Mouse (Mus musculus) limb, embryonic 13.5 days (tissue): ENCODE data around the gene Atp1a2. TPM values are rescaled to one million over a fixed set of nuclear protein-coding genes. Genes with fewer than 3 reads are reported as not detected.

ENCODE experiments used
- ATAC-seq: fragments of 200-750 bp; cut with Nextera tagmentation; 2 replicates; pipeline ENCODE4 v1.8.0; 2017; ENCODE audit warnings: low read depth, moderate number of reproducible peaks, moderate TSS enrichment; ENCODE audit not compliant: low FRiP score
- H3K27ac ChIP-seq: fragments of 300-500 bp; sonication (generic); 2 replicates; pipeline ENCODE4 v1.5.1; 2015; ENCODE audit warnings: inconsistent platforms, mild to moderate bottlenecking, moderate library complexity
- H3K27me3 ChIP-seq: fragments of 300-500 bp; sonication (generic); 2 replicates; pipeline ENCODE4 v1.6.1; 2015; ENCODE audit warnings: mild to moderate bottlenecking, inconsistent platforms
- H3K36me3 ChIP-seq: fragments of 300-500 bp; sonication (generic); 2 replicates; pipeline ENCODE4 v1.6.1; 2015; ENCODE audit warnings: inconsistent platforms, mild to moderate bottlenecking, moderate library complexity
- H3K4me1 ChIP-seq: fragments of 300-500 bp; sonication (generic); 2 replicates; pipeline ENCODE4 v1.6.1; 2015; ENCODE audit warnings: inconsistent platforms
- H3K4me2 ChIP-seq: fragments of 300-500 bp; sonication (generic); replicated peaks from 2 replicates; pipeline ENCODE4 v1.6.1; 2015; ENCODE audit warnings: inconsistent platforms, mild to moderate bottlenecking, moderate library complexity
- H3K4me3 ChIP-seq: fragments of 300-500 bp; sonication (generic); 2 replicates; pipeline ENCODE4 v1.5.1; 2015; ENCODE audit warnings: moderate library complexity, mild to moderate bottlenecking, inconsistent platforms
- H3K9ac ChIP-seq: fragments of 300-500 bp; sonication (generic); 2 replicates; pipeline ENCODE4 v1.6.1; 2015; ENCODE audit warnings: mild to moderate bottlenecking, inconsistent platforms
- H3K9me3 ChIP-seq: fragments of 300-500 bp; sonication (generic); 2 replicates; pipeline ENCODE4 v1.6.1; 2016; ENCODE audit warnings: inconsistent platforms
- WGBS: fragments of 180-500 bp; shearing (Covaris S2); methylation state at CpG from one replicate; pipeline ENCODE4 v1.1.7; 2015; 5-methylcytosine and 5-hydroxymethylcytosine counted together
- polyA plus RNA-seq: library from polyadenylated mRNA; unstranded; fragments of >200 nt; fragmentation: Nextera tagmentation; extraction: Ambion mirVana; gene quantifications from 2 replicates; pipeline ENCODE4 v1.2.1, GENCODE M21; 2015

Gene Atp1a2
- polyA plus RNA-seq, 1 experiment from 2014 or later, result 5.6 TPM

GRCm38 (mm10) chr1:172311248-172311906 is 13.5 kb upstream of the Atp1a2 start:
- 0 out of 2 replicates have a peak, but pooled peaks cover 2% of the 10 kb centered on the region for H3K36me3 ChIP-seq
- peak overlapping the region; percentile 63 for H3K4me3 ChIP-seq
- peaks cover 47% of the 10 kb centered on the region for H3K4me1 ChIP-seq
- H3K4me2 ChIP-seq, result peak overlapping the region; percentile 93
- peak overlapping the region; percentile 91 for H3K27ac ChIP-seq
- H3K9ac ChIP-seq, result peak overlapping the region; percentile 68
- no peaks in the 10 kb centered on the region for H3K27me3 ChIP-seq
- peak; percentile 26 for ATAC-seq
- WGBS, result 4% methylated on average over 23 of the region's 23 CpGs
- H3K9me3 ChIP-seq, result no peaks in the 10 kb centered on the region

- H3K9ac ChIP-seq, result peak overlapping the region; percentile 62
- H3K9me3 ChIP-seq, result no peaks in the 10 kb centered on the region
- no peaks in the 10 kb centered on the region for H3K36me3 ChIP-seq
- 2% methylated on average over 14 of the region's 14 CpGs for WGBS
- H3K27ac ChIP-seq, result peak overlapping the region; percentile 89
- ATAC-seq, result peak; percentile 81
- H3K4me1 ChIP-seq, result peaks cover 47% of the 10 kb centered on the region
- peak overlapping the region; percentile 93 for H3K4me2 ChIP-seq
- no peaks in the 10 kb centered on the region for H3K27me3 ChIP-seq
- H3K4me3 ChIP-seq, result peak overlapping the region; percentile 31
These were observed 12.0 kb upstream of the Atp1a2 start for GRCm38 (mm10) chr1:172309699-172310398.

GRCm38 (mm10) chr1:172308409-172308808 is 10.5 kb upstream of the Atp1a2 start:
- Histone ChIP-seq H3K4me1 (peaks cover 44% of the 10 kb centered on the region), H3K4me2 (no peak overlapping the region), H3K36me3 (no peaks in the 10 kb centered on the region), H3K27ac (peak overlapping the region; percentile 79; the same call in 1 of the 2 replicates), H3K4me3 (no peak overlapping the region), H3K9me3 (no peaks in the 10 kb centered on the region), H3K9ac (peak overlapping the region; percentile 19; the same call in 1 of the 2 replicates), H3K27me3 (no peaks in the 10 kb centered on the region)
- WGBS, result no CpG with 5 or more reads among the region's 1 CpGs
- ATAC-seq, result no peak

GRCm38 (mm10) chr1:172307936-172308335 is 10.1 kb upstream of the Atp1a2 start:
- Histone ChIP-seq H3K9me3 (no peaks in the 10 kb centered on the region), H3K4me1 (peaks cover 44% of the 10 kb centered on the region), H3K27me3 (no peaks in the 10 kb centered on the region), H3K27ac (peak overlapping the region; percentile 79; the same call in 1 of the 2 replicates), H3K9ac (peak overlapping the region; percentile 19; the same call in 1 of the 2 replicates), H3K4me2 (no peak overlapping the region), H3K36me3 (no peaks in the 10 kb centered on the region), H3K4me3 (no peak overlapping the region)
- WGBS, result 53% methylated on average over 10 of the region's 10 CpGs
- no peak for ATAC-seq

- H3K4me2 ChIP-seq, result no peak overlapping the region
- H3K4me1 ChIP-seq, result peaks cover 51% of the 10 kb centered on the region
- H3K27ac ChIP-seq, result 0 out of 2 replicates have a peak overlapping the region, but pooled peaks have one; percentile 39
- ATAC-seq, result no peak
- no peaks in the 10 kb centered on the region for H3K27me3 ChIP-seq
- H3K9me3 ChIP-seq, result no peaks in the 10 kb centered on the region
- H3K36me3 ChIP-seq, result no peaks in the 10 kb centered on the region
- no peak overlapping the region for H3K4me3 ChIP-seq
- H3K9ac ChIP-seq, result no peak overlapping the region
- 84% methylated on average over 6 of the region's 6 CpGs for WGBS
These were observed 9.0 kb upstream of the Atp1a2 start for GRCm38 (mm10) chr1:172306885-172307284.

GRCm38 (mm10) chr1:172306196-172306595 is 8.3 kb upstream of the Atp1a2 start:
- H3K36me3 ChIP-seq, result no peaks in the 10 kb centered on the region
- no peak overlapping the region for H3K4me3 ChIP-seq
- H3K27me3 ChIP-seq, result no peaks in the 10 kb centered on the region
- no peak for ATAC-seq
- H3K4me1 ChIP-seq, result peaks cover 58% of the 10 kb centered on the region
- no peak overlapping the region for H3K9ac ChIP-seq
- no peak overlapping the region; the same call in 1 of the 2 replicates for H3K27ac ChIP-seq
- H3K4me2 ChIP-seq, result no peak overlapping the region
- 73% methylated on average over 4 of the region's 4 CpGs for WGBS
- H3K9me3 ChIP-seq, result no peaks in the 10 kb centered on the region

- no peak overlapping the region for H3K4me3 ChIP-seq
- H3K27ac ChIP-seq, result no peak overlapping the region
- ATAC-seq, result no peak
- peaks cover 58% of the 10 kb centered on the region for H3K4me1 ChIP-seq
- no peaks in the 10 kb centered on the region for H3K9me3 ChIP-seq
- H3K9ac ChIP-seq, result no peak overlapping the region
- no peaks in the 10 kb centered on the region for H3K27me3 ChIP-seq
- 77% methylated on average over 3 of the region's 3 CpGs for WGBS
- no peaks in the 10 kb centered on the region for H3K36me3 ChIP-seq
- no peak overlapping the region for H3K4me2 ChIP-seq
These were observed 7.8 kb upstream of the Atp1a2 start for GRCm38 (mm10) chr1:172305635-172306034.

GRCm38 (mm10) chr1:172305153-172305552 is 7.3 kb upstream of the Atp1a2 start:
- ATAC-seq, result no peak
- Histone ChIP-seq H3K27me3 (no peaks in the 10 kb centered on the region), H3K4me1 (peaks cover 58% of the 10 kb centered on the region), H3K9ac (no peak overlapping the region), H3K4me2 (no peak overlapping the region), H3K4me3 (no peak overlapping the region), H3K9me3 (no peaks in the 10 kb centered on the region), H3K27ac (no peak overlapping the region), H3K36me3 (no peaks in the 10 kb centered on the region)
- 91% methylated on average over 2 of the region's 2 CpGs for WGBS

- Histone ChIP-seq H3K27ac (no peak overlapping the region), H3K27me3 (no peaks in the 10 kb centered on the region), H3K4me1 (peaks cover 60% of the 10 kb centered on the region), H3K36me3 (no peaks in the 10 kb centered on the region), H3K4me3 (no peak overlapping the region), H3K4me2 (no peak overlapping the region), H3K9ac (no peak overlapping the region), H3K9me3 (no peaks in the 10 kb centered on the region)
- WGBS, result 68% methylated on average over 6 of the region's 6 CpGs
- no peak for ATAC-seq
These were observed 6.6 kb upstream of the Atp1a2 start for GRCm38 (mm10) chr1:172304443-172304842.

- H3K36me3 ChIP-seq, result no peaks in the 10 kb centered on the region
- peak overlapping the region; percentile 39; the same call in 1 of the 2 replicates for H3K27ac ChIP-seq
- H3K9me3 ChIP-seq, result no peaks in the 10 kb centered on the region
- no peak overlapping the region for H3K4me2 ChIP-seq
- H3K4me1 ChIP-seq, result peaks cover 59% of the 10 kb centered on the region
- no peak overlapping the region for H3K9ac ChIP-seq
- WGBS, result 11% methylated on average over 6 of the region's 6 CpGs
- no peak for ATAC-seq
- H3K4me3 ChIP-seq, result no peak overlapping the region
- H3K27me3 ChIP-seq, result no peaks in the 10 kb centered on the region
These were observed 5.0 kb upstream of the Atp1a2 start for GRCm38 (mm10) chr1:172302851-172303250.

- ATAC-seq, result no peak
- no peak overlapping the region for H3K4me2 ChIP-seq
- peaks cover 62% of the 10 kb centered on the region for H3K4me1 ChIP-seq
- 61% methylated on average over 3 of the region's 3 CpGs for WGBS
- no peak overlapping the region for H3K4me3 ChIP-seq
- no peak overlapping the region for H3K9ac ChIP-seq
- no peaks in the 10 kb centered on the region for H3K36me3 ChIP-seq
- H3K27me3 ChIP-seq, result no peaks in the 10 kb centered on the region
- no peak overlapping the region for H3K27ac ChIP-seq
- no peaks in the 10 kb centered on the region for H3K9me3 ChIP-seq
These were observed 4.4 kb upstream of the Atp1a2 start for GRCm38 (mm10) chr1:172302311-172302710.

- Histone ChIP-seq H3K27ac (peak overlapping the region; percentile 39; the same call in 1 of the 2 replicates), H3K4me1 (peaks cover 72% of the 10 kb centered on the region)
- peak; percentile 41; the same call in 1 of the 2 replicates for ATAC-seq
These were observed 3.3 kb upstream of the Atp1a2 start for GRCm38 (mm10) chr1:172301180-172301579.

More at GRCm38 (mm10) chr1:172301180-172301579, 3.3 kb upstream of the Atp1a2 start:
- Histone ChIP-seq H3K4me2 (no peak overlapping the region), H3K9ac (no peak overlapping the region), H3K27me3 (no peaks in the 10 kb centered on the region), H3K4me3 (no peak overlapping the region), H3K36me3 (no peaks in the 10 kb centered on the region), H3K9me3 (no peaks in the 10 kb centered on the region)
- WGBS, result 17% methylated on average over 12 of the region's 12 CpGs
